Mouse (Mus musculus) layer of hippocampus, adult 18-20 months (tissue): ENCODE measurements around the gene Hhipl1. TPM values are rescaled to one million over a fixed set of nuclear protein-coding genes. Genes with fewer than 3 reads are reported as not detected.

Experiments
- DNase-seq, 2 experiments: peaks; one replicate each; pipeline ENCODE4 v3.0.0; 2022; ENCODE audit warnings: low spot score in 2 of 2
- total RNA-seq, 2 experiments: library from RNA; stranded (reverse); gene quantifications; 2 replicates each; pipeline ENCODE4 v1.2.3; 2021

Gene Hhipl1
- total RNA-seq, 2 experiments from 2014 or later: 6.1 to 6.4 TPM

GRCm38 (mm10) chr12:108354284-108354683 is 48.2 kb downstream of the Hhipl1 start:
- DNase-seq: no peak

- no peak for DNase-seq
Measured at GRCm38 (mm10) chr12:108355271-108355670, 49.2 kb downstream of the Hhipl1 start.

DNA sequence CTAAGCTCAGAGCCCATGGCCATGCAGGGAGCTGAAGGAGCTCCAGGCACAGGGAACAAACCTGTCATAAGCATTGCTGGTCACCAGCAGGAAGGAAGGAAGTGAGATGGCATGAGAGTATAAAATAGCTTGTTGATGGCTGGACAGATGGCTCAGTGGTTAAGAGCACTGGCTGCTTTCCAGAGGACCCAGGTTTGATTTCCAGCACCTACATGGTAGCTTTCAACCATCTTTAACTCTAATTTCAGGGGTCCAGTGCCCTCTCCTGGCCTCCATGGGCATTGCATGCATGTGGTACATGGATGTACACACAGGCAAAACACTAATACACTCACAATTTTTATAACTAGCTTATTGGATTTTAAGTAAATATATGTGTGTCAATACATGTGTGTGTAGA is 49.9 kb downstream of the Hhipl1 start:
- no peak for DNase-seq

GRCm38 (mm10) chr12:108363796-108364195 is 57.7 kb downstream of the Hhipl1 start:
- peak; percentile 74 to 90 for DNase-seq

- no peak for DNase-seq
Measured at GRCm38 (mm10) chr12:108365340-108365739, 59.3 kb downstream of the Hhipl1 start.

GRCm38 (mm10) chr12:108365868-108366267 is 59.8 kb downstream of the Hhipl1 start:
- no peak for DNase-seq

GRCm38 (mm10) chr12:108367909-108368308 is 61.8 kb downstream of the Hhipl1 start:
- DNase-seq: no peak

DNA sequence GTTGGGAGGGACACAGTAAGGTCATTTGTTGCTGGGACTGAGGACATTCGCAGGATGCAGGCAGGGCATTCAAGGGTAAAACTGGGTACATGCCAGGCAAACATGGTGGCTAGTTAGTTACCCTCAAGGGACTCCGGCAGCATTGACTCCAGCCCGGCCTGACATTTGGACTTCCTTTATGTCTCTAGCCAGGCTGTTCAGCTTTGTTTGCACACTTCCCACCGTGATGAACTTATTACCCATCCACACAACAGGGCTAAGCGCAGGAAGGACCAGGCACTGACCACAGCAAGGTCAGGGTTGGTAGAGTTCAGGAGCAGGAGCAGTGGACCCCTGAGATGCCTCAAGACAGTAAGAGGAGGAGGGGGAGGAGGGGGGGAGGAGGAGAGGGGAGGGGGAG is 62.9 kb downstream of the Hhipl1 start:
- DNase-seq: no peak

DNA sequence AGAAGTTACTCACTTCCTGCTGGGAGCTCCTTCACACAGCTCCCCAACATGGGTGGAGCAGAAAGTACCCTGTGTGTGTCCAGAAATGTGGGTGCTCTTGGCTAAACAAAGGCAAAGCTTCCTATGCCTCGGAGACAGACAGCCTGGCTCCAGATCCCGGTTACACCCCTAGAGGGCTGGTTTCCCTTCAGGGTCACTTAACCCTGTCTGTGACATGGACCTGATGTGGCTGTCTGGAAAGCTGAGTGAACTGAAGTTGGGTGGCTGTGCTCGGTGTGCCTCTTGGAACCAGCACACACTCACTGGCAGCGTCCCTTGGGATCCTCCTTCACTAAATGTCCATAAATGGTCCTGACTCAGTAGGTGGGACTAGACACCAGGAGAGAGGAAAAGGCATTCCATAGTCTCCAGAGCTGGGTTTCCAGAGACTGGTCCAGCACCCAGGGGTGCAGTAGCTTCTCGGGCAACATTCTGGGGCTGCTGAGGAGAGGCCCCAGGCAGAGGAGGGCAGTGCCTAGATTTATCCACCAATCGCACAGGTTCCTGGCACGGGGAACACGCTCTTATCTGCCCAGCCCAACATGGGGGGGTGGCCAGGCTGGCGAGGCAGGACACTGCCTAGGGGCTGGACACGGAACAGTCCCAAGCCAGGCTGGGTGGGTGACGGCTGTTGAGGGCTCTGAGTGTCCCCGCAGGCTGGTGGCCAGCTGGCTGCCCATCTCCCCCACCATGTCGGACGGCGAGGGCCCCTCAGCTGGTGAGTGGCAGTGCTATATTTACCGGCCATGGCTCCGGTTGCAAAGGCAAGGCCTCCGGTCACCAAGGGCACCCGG is 64.7 kb downstream of the Hhipl1 start, which contains the start of gene Eml1:
Gene Eml1 (plus strand): TSS at position 362 of the 833 bp plus-strand sequence.
- no peak for DNase-seq

DNA sequence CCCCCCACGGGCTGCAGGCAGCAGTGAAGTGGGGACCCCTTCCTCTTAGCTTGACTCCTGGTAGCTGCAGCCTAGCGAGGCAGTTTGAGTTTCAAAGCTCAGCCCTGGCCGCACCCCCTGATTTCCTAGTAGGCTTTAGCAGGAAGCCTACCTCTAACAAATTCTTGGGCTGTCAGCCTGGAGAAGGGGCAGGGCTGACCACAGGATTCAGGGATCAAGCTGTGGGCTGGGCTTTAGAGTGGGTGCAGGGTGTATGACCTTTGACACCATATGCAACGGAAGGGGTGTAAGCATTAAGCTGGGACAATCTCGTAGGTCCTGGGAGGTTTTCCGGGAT is 65.3 kb downstream of the Hhipl1 start:
- no peak for DNase-seq

- DNase-seq: no peak
Measured at GRCm38 (mm10) chr12:108372241-108372640, 66.2 kb downstream of the Hhipl1 start.

- DNase-seq: no peak
Measured at GRCm38 (mm10) chr12:108373611-108374010, 67.5 kb downstream of the Hhipl1 start.

GRCm38 (mm10) chr12:108374689-108375088 is 68.6 kb downstream of the Hhipl1 start:
- no peak for DNase-seq

GRCm38 (mm10) chr12:108378379-108379133 is 72.5 kb downstream of the Hhipl1 start:
- DNase-seq: peak; percentile 35 to 56

Other genes with a start within 250 kb of the Hhipl1 start
- 100 to 1,000 TPM; 155 to 162 TPM for gene Setd3, start 127.0 kb upstream of the Hhipl1 start, total RNA-seq
- gene Ccnk, start 126.7 kb upstream of the Hhipl1 start, total RNA-seq: 10 to 100 TPM; 31.6 to 34.3 TPM
- gene Ccdc85c, start 30.8 kb upstream of the Hhipl1 start, total RNA-seq: 10 to 100 TPM; 66.1 to 72.5 TPM
- gene Cyp46a1, start 28.1 kb downstream of the Hhipl1 start, total RNA-seq: 100 to 1,000 TPM; 159 to 175 TPM
- 10 to 100 TPM; 46.1 to 50.2 TPM for gene Eml1, start 64.7 kb downstream of the Hhipl1 start, total RNA-seq
- gene Evl, start 248.4 kb downstream of the Hhipl1 start, total RNA-seq: 100 to 1,000 TPM; 184 to 192 TPM